25 mouse cellular contexts compared by ENCODE assay signal in genomic region chr16:56399541-56399940, GRCm38 (mm10).
A peak's percentile ranks its signal among the peaks of the same experiment; 100 is the strongest.
DNase-seq lines count a peak whose midpoint lies in the region; ATAC-seq and TF ChIP-seq lines count a peak whose summit lies in the region.
"Had no signal": no experiment of that assay in that cellular context is flagged by ENCODE, and none has a peak within 500 bp of the region (broad histone marks: within the 10 kb centered on the region; RNA-seq: fewer than 3 reads in every experiment).

No protein-coding gene starts in this region.

- H3K4me3 ChIP-seq in lung, embryonic 16.5 days (ENCODE audit: low read length), result no peak overlapping the region
- H3K4me3 ChIP-seq in CH12.LX (replicated peaks in 1 of 3; ENCODE audit: low read depth in 2 of 3, low read length in 2 of 3, poor library complexity in 1 of 3), result no peak overlapping the region
- H3K4me3 ChIP-seq in midbrain, embryonic 13.5 days (replicated peaks), result no peak overlapping the region
- H3K4me3 ChIP-seq: forebrain, embryonic 13.5 days; kidney, embryonic 15.5 days; layer of hippocampus, adult 2 months; liver, embryonic 12.5 days; midbrain, embryonic 15.5 days had no signal

- WGBS in lung, embryonic 16.5 days, result 72% methylated on average over 4 of the region's 4 CpGs
- 96% methylated on average over 4 of the region's 4 CpGs for WGBS in midbrain, embryonic 13.5 days

- H3K4me2 ChIP-seq in lung, embryonic 16.5 days (ENCODE audit: low read depth, low read length), result no peak overlapping the region
- peak overlapping the region; percentile 52; the same call in 1 of the 2 replicates for H3K4me2 ChIP-seq in CH12.LX (ENCODE audit: insufficient read depth, low read depth, poor library complexity, severe bottlenecking)
- no peak overlapping the region for H3K4me2 ChIP-seq in midbrain, embryonic 13.5 days (replicated peaks)
- H3K4me2 ChIP-seq: forebrain, embryonic 13.5 days; kidney, embryonic 15.5 days; liver, embryonic 12.5 days; midbrain, embryonic 15.5 days had no signal

- no peak overlapping the region for H3K27ac ChIP-seq in lung, embryonic 16.5 days (ENCODE audit: low read length)
- no peak overlapping the region for H3K27ac ChIP-seq in CH12.LX (ENCODE audit: insufficient read depth, low read depth)
- H3K27ac ChIP-seq in midbrain, embryonic 13.5 days, result no peak overlapping the region
- H3K27ac ChIP-seq: forebrain, embryonic 13.5 days; kidney, embryonic 15.5 days; layer of hippocampus, adult 2 months; liver, embryonic 12.5 days; midbrain, embryonic 15.5 days; stomach, postnatal 0 days had no signal

- no peak overlapping the region for H3K9ac ChIP-seq in lung, embryonic 16.5 days (ENCODE audit: low read length)
- H3K9ac ChIP-seq in CH12.LX (ENCODE audit: insufficient read depth, low read depth), result no peak overlapping the region
- no peak overlapping the region for H3K9ac ChIP-seq in midbrain, embryonic 13.5 days (replicated peaks)
- H3K9ac ChIP-seq: forebrain, embryonic 13.5 days; kidney, embryonic 15.5 days; liver, embryonic 12.5 days; liver, postnatal 0 days; midbrain, embryonic 15.5 days had no signal

- peaks cover 3% of the 10 kb centered on the region; the same call in 1 of the 2 replicates for H3K4me1 ChIP-seq in lung, embryonic 16.5 days (replicated peaks; ENCODE audit: control insufficient read depth, insufficient read depth, low read length)
- H3K4me1 ChIP-seq in CH12.LX (ENCODE audit: control insufficient read depth in 1 of 2, insufficient read depth in 2 of 2), result no peaks in the 10 kb centered on the region
- H3K4me1 ChIP-seq in midbrain, embryonic 13.5 days (replicated peaks), result 0 out of 2 replicates have a peak, but pooled peaks cover 9% of the 10 kb centered on the region
- H3K4me1 ChIP-seq: forebrain, embryonic 13.5 days; kidney, embryonic 15.5 days; liver, embryonic 12.5 days; midbrain, embryonic 15.5 days had no signal

- peak; percentile 89 for ATAC-seq in frontal cortex, adult (ENCODE audit: low TSS enrichment)
- peak; percentile 57 for ATAC-seq in lung, embryonic 16.5 days (ENCODE audit: low read depth)
- ATAC-seq in midbrain, embryonic 13.5 days, result no peak
- ATAC-seq: forebrain, embryonic 13.5 days; hindbrain, embryonic 16.5 days; liver, embryonic 12.5 days; liver, postnatal 0 days; midbrain, embryonic 15.5 days had no signal

- no peaks in the 10 kb centered on the region for H3K27me3 ChIP-seq in lung, embryonic 16.5 days (ENCODE audit: control insufficient read depth, insufficient read depth, low read depth, low read length)
- no peaks in the 10 kb centered on the region for H3K27me3 ChIP-seq in CH12.LX (replicated peaks)
- no peaks in the 10 kb centered on the region for H3K27me3 ChIP-seq in midbrain, embryonic 13.5 days
- H3K27me3 ChIP-seq: forebrain, embryonic 13.5 days; kidney, embryonic 15.5 days; liver, embryonic 12.5 days; midbrain, embryonic 15.5 days had no signal

- H3K36me3 ChIP-seq in lung, embryonic 16.5 days (ENCODE audit: control insufficient read depth, insufficient read depth, low read length), result no peaks in the 10 kb centered on the region
- H3K36me3 ChIP-seq in CH12.LX (replicated peaks in 1 of 2; ENCODE audit: control insufficient read depth in 1 of 2, insufficient read depth in 1 of 2, low read length in 1 of 2), result no peaks in the 10 kb centered on the region
- no peaks in the 10 kb centered on the region for H3K36me3 ChIP-seq in midbrain, embryonic 13.5 days
- H3K36me3 ChIP-seq: G1E; kidney, embryonic 15.5 days; liver, embryonic 12.5 days; midbrain, embryonic 15.5 days had no signal

- in situ Hi-C loops in CH12.LX (cut with MboI; ENCODE audit: low pct_ligation_motif_present, low pct_unique_long_range_greater_than_20kb, low sequenced_read_pairs), result no loop called here

- DNase-seq in frontal cortex, postnatal 25 days (ENCODE audit: low spot score in 2 of 2), result no peak
- DNase-seq in lung, postnatal 25 days (ENCODE audit: low spot score), result no peak
- DNase-seq in CH12.LX (ENCODE audit: extremely low read depth), result no peak
- peak; percentile 13 for DNase-seq in right cerebral cortex, postnatal 25 days
- DNase-seq in neural tube, embryonic 10.5 days (ENCODE audit: extremely low spot score, low spot score), result no peak
- DNase-seq: adrenal gland, adult 8-10 months; cerebellum, adult 8-10 months; cerebellum, postnatal 25 days; gastrocnemius, postnatal 14 days; kidney, adult 18-20 months; kidney, postnatal 36 days; liver, postnatal 0 days; thymus, adult 2 months; thymus, postnatal 36 days had no signal

- no peak for TF ChIP-seq RAD21 in CH12.LX (IDR thresholded peaks at IDR 0.05; ENCODE audit: low read depth, low read length)

- no peaks in the 10 kb centered on the region for H3K79me2 ChIP-seq in CH12.LX (replicated peaks; ENCODE audit: control insufficient read depth, extremely low read depth, insufficient read depth, poor library complexity, severe bottlenecking)

- no peaks in the 10 kb centered on the region for H3K9me3 ChIP-seq in lung, embryonic 16.5 days (ENCODE audit: control insufficient read depth, low read length)
- H3K9me3 ChIP-seq in CH12.LX (replicated peaks; ENCODE audit: low read length), result no peaks in the 10 kb centered on the region
- no peaks in the 10 kb centered on the region for H3K9me3 ChIP-seq in midbrain, embryonic 13.5 days
- H3K9me3 ChIP-seq: forebrain, embryonic 13.5 days; G1E; kidney, embryonic 15.5 days; liver, embryonic 12.5 days; midbrain, embryonic 15.5 days had no signal

- TF ChIP-seq POLR2A in CH12.LX (IDR thresholded peaks at IDR 0.05; ENCODE audit: low read depth, low read length), result no peak

- TF ChIP-seq CTCF in CH12.LX (conservative IDR thresholded peaks at IDR 0.05 in 1 of 2, IDR thresholded peaks at IDR 0.05 in 1 of 2; ENCODE audit: low read depth in 2 of 2, low read length in 2 of 2), result no peak

- no peak for TF ChIP-seq EP300 in CH12.LX (IDR thresholded peaks at IDR 0.05; ENCODE audit: low read length)

- dilution Hi-C loops in CH12.LX (cut with MboI; ENCODE audit: extremely low pct_ligation_motif_present, extremely low pct_unique_long_range_greater_than_20kb, low sequenced_read_pairs), result no loop called here

TF ChIP-seq in CH12.LX, 34 proteins besides CTCF, POLR2A, EP300 and RAD21:
- no peak for TF ChIP-seq MAZ (IDR thresholded peaks at IDR 0.05; ENCODE audit: low read depth, low read length)
- TF ChIP-seq GABPA (IDR thresholded peaks at IDR 0.05; ENCODE audit: insufficient replicate concordance, low read depth, low read length), result no peak
- TF ChIP-seq SIN3A (IDR thresholded peaks at IDR 0.05; ENCODE audit: low read length), result no peak
- no peak for TF ChIP-seq IRF4 (IDR thresholded peaks at IDR 0.05; ENCODE audit: low read depth, low read length)
- no peak for TF ChIP-seq TCF12 (IDR thresholded peaks at IDR 0.05; ENCODE audit: low read depth, low read length)
- no peak for TF ChIP-seq ZNF384 (IDR thresholded peaks at IDR 0.05; ENCODE audit: low read depth, low read length)
- no peak for TF ChIP-seq KAT2A (IDR thresholded peaks at IDR 0.05; ENCODE audit: insufficient replicate concordance, low read length)
- no peak for TF ChIP-seq MXI1 (IDR thresholded peaks at IDR 0.05; ENCODE audit: low read depth, low read length)
- TF ChIP-seq HCFC1 (IDR thresholded peaks at IDR 0.05; ENCODE audit: low read depth, low read length), result no peak
- no peak for TF ChIP-seq UBTF (IDR thresholded peaks at IDR 0.05; ENCODE audit: low read depth, low read length)
- TF ChIP-seq NRF1 (IDR thresholded peaks at IDR 0.05; ENCODE audit: low read depth, low read length), result no peak
- TF ChIP-seq ZC3H11A (IDR thresholded peaks at IDR 0.05; ENCODE audit: low read depth, low read length), result no peak
- no peak for TF ChIP-seq RCOR1 (conservative IDR thresholded peaks at IDR 0.05; ENCODE audit: low read depth, low read length)
- TF ChIP-seq CHD1 (IDR thresholded peaks at IDR 0.05; ENCODE audit: low read depth, low read length), result no peak
